Mouse (Mus musculus): ENCODE measurements around the gene Rrp8.

GRCm38 (mm10) chr7:105738286-105738685, 1.1 kb upstream of the Rrp8 start:
- no peak for TF ChIP-seq CTCF (IDR thresholded peaks at IDR 0.05)
- no peak for TF ChIP-seq EP300 (IDR thresholded peaks at IDR 0.05)
